Mouse (Mus musculus) cerebellum, adult 2 months (tissue): ENCODE data around the gene Stk4.

Experiments used
- CTCF ChIP-seq: fragments of 200-500 bp; IDR thresholded peaks from 2 replicates; pipeline ENCODE4 v1.5.1; 2011; ENCODE audit warnings: low read depth, mild to moderate bottlenecking, control low read depth, low read length, moderate library complexity, borderline replicate concordance; ENCODE audit not compliant: insufficient read depth
- POLR2A ChIP-seq: fragments of 200-500 bp; IDR thresholded peaks from 2 replicates; pipeline ENCODE4 v1.6.1; 2011; ENCODE audit warnings: low read length, control low read depth, borderline replicate concordance; ENCODE audit not compliant: insufficient read depth

- TF ChIP-seq POLR2A (peak; percentile 41; the same call in 1 of the 2 replicates), CTCF (no peak)
Observed at GRCm38 (mm10) chr2:164047197-164047690, 22.9 kb upstream of the Stk4 start.
